Mouse (Mus musculus) E14TG2a.4 (cell line): ENCODE results near the gene C2cd4d.

Experiments used
- CTCF ChIP-seq: conservative IDR thresholded peaks from 2 replicates; pipeline ENCODE4 v1.5.1; 2014; ENCODE audit warnings: low read length
- NANOG ChIP-seq: IDR thresholded peaks from 2 replicates; pipeline ENCODE4 v1.6.1; 2014; ENCODE audit warnings: borderline replicate concordance, low read length, mixed read lengths
- POU5F1 ChIP-seq: IDR thresholded peaks from 2 replicates; pipeline ENCODE4 v1.6.1; 2014; ENCODE audit warnings: low read length, borderline replicate concordance

DNA sequence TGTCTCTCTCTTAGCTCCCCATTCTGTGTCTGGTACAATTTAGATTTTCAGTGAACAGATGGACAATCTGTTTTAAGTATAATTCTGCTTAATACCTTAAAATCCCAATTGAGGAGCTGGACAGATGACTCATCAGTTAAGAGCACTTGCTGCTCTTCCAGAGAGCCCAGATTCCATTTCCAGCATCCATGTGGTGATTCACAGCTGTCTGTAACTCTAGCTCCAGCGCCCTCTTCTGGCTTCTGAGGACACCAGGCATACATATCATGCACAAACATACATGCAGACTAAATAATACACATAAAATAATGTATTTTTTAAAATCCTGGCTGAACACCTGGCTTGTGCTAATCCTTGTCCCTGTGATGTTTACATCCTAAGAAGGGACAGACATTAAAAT lies 1.4 kb upstream of the C2cd4d start:
- TF ChIP-seq CTCF (peak; percentile 40), NANOG (no peak), POU5F1 (no peak)
